Mouse (Mus musculus) intestine, postnatal 0 days (tissue): ENCODE measurements at regions not wholly inside any gene's neighbourhood (a gene's known extent, or its start where the extent isn't known, plus 50 kb on each side); places are given as distances from the start of the nearest gene placed in this dataset.

ENCODE experiments used
- ATAC-seq: fragments of 200-750 bp; cut with Nextera tagmentation; 2 replicates; pipeline ENCODE4 v1.8.0; 2017; ENCODE audit warnings: mild to moderate bottlenecking, moderate TSS enrichment, moderate library complexity
- H3K27ac ChIP-seq: fragments of 300-500 bp; sonication (generic); 2 replicates; pipeline ENCODE4 v1.5.1; 2014; ENCODE audit warnings: mild to moderate bottlenecking, low read depth, low read length, moderate library complexity
- H3K27me3 ChIP-seq: fragments of 300-500 bp; sonication (generic); replicated peaks from 2 replicates; pipeline ENCODE4 v1.6.1; 2014; ENCODE audit warnings: low read length, mixed read lengths; ENCODE audit not compliant: control insufficient read depth, insufficient read depth
- H3K36me3 ChIP-seq: fragments of 300-500 bp; sonication (generic); 2 replicates; pipeline ENCODE4 v1.6.1; 2014; ENCODE audit warnings: mild to moderate bottlenecking, moderate library complexity; ENCODE audit not compliant: control insufficient read depth, insufficient read depth
- H3K4me1 ChIP-seq: fragments of 300-500 bp; sonication (generic); replicated peaks from 2 replicates; pipeline ENCODE4 v1.6.1; 2014; ENCODE audit warnings: antibody characterized with exemption, low read length, mixed read lengths; ENCODE audit not compliant: control insufficient read depth, insufficient read depth
- H3K4me2 ChIP-seq: fragments of 300-500 bp; sonication (generic); replicated peaks from 2 replicates; pipeline ENCODE4 v1.6.1; 2014; ENCODE audit warnings: low read depth, mild to moderate bottlenecking, moderate library complexity
- H3K4me3 ChIP-seq: fragments of 300-500 bp; sonication (generic); 2 replicates; pipeline ENCODE4 v1.5.1; 2014; ENCODE audit warnings: low read depth, low read length
- H3K9ac ChIP-seq: fragments of 300-500 bp; sonication (generic); 2 replicates; pipeline ENCODE4 v1.6.1; 2014; ENCODE audit warnings: mild to moderate bottlenecking, low read depth, low read length
- H3K9me3 ChIP-seq: fragments of 300-500 bp; sonication (generic); 2 replicates; pipeline ENCODE4 v1.6.1; 2016; ENCODE audit warnings: mixed run types; ENCODE audit not compliant: control insufficient read depth
- CTCF ChIP-seq: sonication (generic); IDR thresholded peaks from 2 replicates; pipeline ENCODE4 v1.5.1; 2016; ENCODE audit warnings: low read depth, mild to moderate bottlenecking, control low read depth, antibody characterized with exemption, moderate library complexity
- WGBS: fragments of 180-500 bp; shearing (Covaris S2); extraction: QIAGEN DNeasy Blood & Tissue Kit; methylation state at CpG from one replicate; pipeline ENCODE4 v1.1.7; 2014; 5-methylcytosine and 5-hydroxymethylcytosine counted together

DNA sequence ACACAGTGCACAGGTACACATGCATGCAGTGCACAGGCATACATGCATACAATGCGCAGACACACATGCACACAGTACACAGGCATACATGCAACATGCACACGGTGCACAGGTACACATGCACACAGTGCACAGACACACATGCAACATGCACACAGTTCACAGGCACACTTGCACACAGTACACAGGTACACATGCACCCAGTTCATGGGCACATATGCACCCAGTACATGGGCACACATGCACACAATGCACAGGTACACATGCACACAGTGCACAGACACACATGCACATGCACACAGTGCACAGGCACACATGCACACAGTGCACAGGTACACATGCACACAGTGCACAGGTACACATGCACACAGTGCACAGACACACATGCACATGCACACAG lies 402.7 kb upstream of the Kcnab2 start:
- H3K4me2 ChIP-seq = no peak overlapping the region

DNA sequence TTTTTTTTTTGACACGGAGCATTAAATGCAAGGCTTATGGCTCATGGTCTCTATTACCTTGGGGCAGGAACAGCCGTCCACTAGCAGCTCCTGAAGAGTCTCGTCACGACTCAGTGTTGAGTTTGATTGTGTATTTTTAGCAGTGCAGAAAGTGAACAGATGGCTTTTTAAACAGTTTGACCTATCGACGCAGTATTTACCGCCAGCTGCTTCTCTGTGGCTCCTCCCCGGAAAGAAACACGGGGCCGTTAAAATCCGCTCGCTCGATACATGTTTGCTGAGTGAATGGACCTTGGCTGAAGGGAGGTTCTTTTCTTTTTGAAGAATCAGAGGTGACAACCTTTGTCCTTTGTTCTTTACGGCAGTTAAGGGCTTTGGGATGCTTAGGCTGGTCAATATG lies 401.3 kb upstream of the Kcnab2 start:
- no peak for ATAC-seq
- no peaks in the 10 kb centered on the region for H3K36me3 ChIP-seq
- H3K4me2 ChIP-seq = no peak overlapping the region
- H3K9me3 ChIP-seq = 0 out of 2 replicates have a peak, but pooled peaks cover 2% of the 10 kb centered on the region
- H3K27me3 ChIP-seq = no peaks in the 10 kb centered on the region
- no peak overlapping the region for H3K27ac ChIP-seq
- no peaks in the 10 kb centered on the region for H3K4me1 ChIP-seq
- WGBS = 42% methylated on average over 14 of the region's 14 CpGs
- H3K9ac ChIP-seq = no peak overlapping the region
- H3K4me3 ChIP-seq = no peak overlapping the region
- no peak for TF ChIP-seq CTCF

More for the DNA sequence above, 402.7 kb upstream of the Kcnab2 start:
- 0 out of 2 replicates have a peak, but pooled peaks cover 2% of the 10 kb centered on the region for H3K9me3 ChIP-seq
- no peak overlapping the region for H3K4me3 ChIP-seq
- WGBS = 100% methylated on average over 2 of the region's 2 CpGs
- no peaks in the 10 kb centered on the region for H3K36me3 ChIP-seq
- H3K4me1 ChIP-seq = no peaks in the 10 kb centered on the region
- ATAC-seq = no peak
- no peak overlapping the region for H3K9ac ChIP-seq
- H3K27me3 ChIP-seq = no peaks in the 10 kb centered on the region
- TF ChIP-seq CTCF = no peak
- no peak overlapping the region for H3K27ac ChIP-seq

DNA sequence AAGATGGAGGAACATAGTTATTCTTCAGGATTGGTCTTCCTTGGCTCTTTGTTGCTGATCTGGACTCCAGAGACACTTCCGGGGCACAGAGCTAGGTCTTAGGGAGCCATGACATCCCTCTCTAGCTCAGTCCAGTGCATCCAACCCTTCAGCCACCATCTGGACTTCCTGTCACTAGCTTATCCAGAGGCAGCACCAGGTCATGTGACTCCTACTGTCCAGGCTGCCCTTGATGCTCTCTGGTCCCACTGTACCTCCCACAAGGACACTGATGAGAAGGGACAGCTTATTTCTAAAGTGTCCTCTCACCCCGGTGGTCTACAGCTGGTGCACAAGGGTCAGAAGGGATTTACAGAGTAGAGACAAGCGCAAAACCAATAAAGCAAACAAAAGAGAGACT lies 400.7 kb upstream of the Kcnab2 start:
- Histone ChIP-seq H3K27ac (no peak overlapping the region), H3K36me3 (no peaks in the 10 kb centered on the region), H3K4me2 (no peak overlapping the region), H3K9ac (no peak overlapping the region), H3K4me1 (no peaks in the 10 kb centered on the region), H3K9me3 (0 out of 2 replicates have a peak, but pooled peaks cover 2% of the 10 kb centered on the region), H3K27me3 (no peaks in the 10 kb centered on the region), H3K4me3 (no peak overlapping the region)
- TF ChIP-seq CTCF = no peak
- 73% methylated on average over 3 of the region's 3 CpGs for WGBS
- ATAC-seq = no peak

DNA sequence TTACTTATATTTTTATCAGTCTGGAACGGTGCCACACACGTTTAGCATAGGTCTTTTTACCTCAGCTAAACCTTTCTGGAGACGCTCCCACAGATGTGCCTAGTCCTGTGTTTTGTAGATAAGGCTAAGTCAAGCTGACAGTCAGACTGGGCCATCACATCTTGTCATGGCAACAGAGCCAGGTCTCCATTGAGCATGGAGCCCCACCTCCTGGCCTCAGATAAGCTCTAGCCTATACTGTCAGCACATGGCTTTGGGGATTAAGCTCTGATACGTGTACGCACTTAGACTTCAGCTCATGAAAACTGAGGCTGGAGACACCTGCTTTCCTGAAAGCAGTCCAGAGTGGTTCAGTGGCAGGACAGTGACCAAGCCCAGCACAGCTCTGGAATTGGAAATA lies 392.4 kb upstream of the Kcnab2 start:
- no peaks in the 10 kb centered on the region for H3K36me3 ChIP-seq
- TF ChIP-seq CTCF = no peak
- H3K9me3 ChIP-seq = no peaks in the 10 kb centered on the region
- no peak overlapping the region for H3K4me2 ChIP-seq
- no peak overlapping the region for H3K4me3 ChIP-seq
- no peaks in the 10 kb centered on the region for H3K27me3 ChIP-seq
- WGBS = 61% methylated on average over 5 of the region's 5 CpGs
- H3K4me1 ChIP-seq = no peaks in the 10 kb centered on the region
- ATAC-seq = no peak
- H3K27ac ChIP-seq = no peak overlapping the region
- H3K9ac ChIP-seq = no peak overlapping the region

DNA sequence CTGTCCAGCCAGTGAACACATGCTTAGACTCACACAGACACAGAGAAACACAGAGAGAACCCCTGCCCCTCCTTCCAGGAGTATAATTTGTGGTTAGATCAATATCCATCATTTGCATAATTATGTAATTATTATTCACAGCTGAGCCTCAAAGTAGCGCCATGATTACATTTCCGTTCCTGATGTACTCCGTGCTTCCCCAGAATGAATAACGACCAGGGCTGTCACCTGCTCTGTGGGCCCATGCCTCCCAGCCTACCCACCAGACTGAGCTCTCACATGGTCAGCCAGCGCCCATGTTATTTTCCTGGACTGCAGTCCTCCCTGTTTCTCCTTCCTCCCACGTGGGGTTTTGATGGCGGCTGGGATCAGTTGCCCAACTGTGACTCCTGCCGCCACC lies 388.2 kb upstream of the Kcnab2 start:
- Histone ChIP-seq H3K9ac (no peak overlapping the region), H3K4me1 (no peaks in the 10 kb centered on the region), H3K27me3 (no peaks in the 10 kb centered on the region), H3K27ac (no peak overlapping the region), H3K9me3 (no peaks in the 10 kb centered on the region), H3K4me2 (no peak overlapping the region), H3K4me3 (no peak overlapping the region), H3K36me3 (no peaks in the 10 kb centered on the region)
- 89% methylated on average over 8 of the region's 8 CpGs for WGBS
- no peak for ATAC-seq
- TF ChIP-seq CTCF = no peak

DNA sequence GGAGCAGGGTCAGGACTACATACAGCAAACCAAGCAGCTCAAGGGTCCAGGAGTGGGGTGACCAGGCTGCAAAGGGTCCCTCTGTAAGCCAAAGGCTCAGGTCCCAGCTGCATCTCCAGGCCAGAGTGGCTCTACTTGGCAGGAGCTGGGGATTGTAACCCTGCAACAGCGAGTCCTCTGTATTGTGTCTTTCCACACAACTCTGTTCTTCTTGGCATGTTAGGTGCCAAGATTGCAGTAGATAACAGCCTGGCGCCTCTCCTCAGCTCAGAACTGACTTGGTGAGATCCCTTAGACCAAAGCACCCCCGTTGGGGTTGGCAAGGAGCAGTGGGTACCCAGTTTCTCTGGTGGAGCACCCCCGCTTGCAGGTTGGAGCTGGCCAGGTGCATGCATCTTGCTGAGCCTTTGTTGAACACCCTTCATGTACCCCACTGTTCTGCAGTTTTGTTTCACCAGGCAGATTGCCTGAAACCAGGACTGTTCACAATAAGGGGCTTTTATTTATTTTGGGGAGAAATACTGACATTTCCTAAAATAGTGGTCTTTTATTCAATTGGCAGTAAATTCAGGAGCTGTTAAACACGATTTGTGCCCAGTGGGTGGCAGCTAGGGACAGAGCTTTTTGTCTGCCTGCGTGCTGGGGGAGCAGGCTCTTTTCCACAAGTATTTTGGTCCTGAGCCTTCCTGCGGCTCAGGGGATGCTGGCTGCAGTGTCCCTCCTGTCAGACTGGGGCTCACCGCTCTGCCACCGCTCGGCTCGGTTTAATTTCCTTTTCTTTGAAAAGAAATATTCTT lies 385.3 kb upstream of the Kcnab2 start:
- ATAC-seq = no peak
- Histone ChIP-seq H3K27ac (no peak overlapping the region), H3K9me3 (no peaks in the 10 kb centered on the region), H3K36me3 (no peaks in the 10 kb centered on the region), H3K4me3 (no peak overlapping the region), H3K4me2 (no peak overlapping the region), H3K27me3 (no peaks in the 10 kb centered on the region), H3K4me1 (no peaks in the 10 kb centered on the region), H3K9ac (no peak overlapping the region)
- TF ChIP-seq CTCF = no peak
- WGBS = 66% methylated on average over 11 of the region's 11 CpGs
